Mouse (Mus musculus) stomach, embryonic 15.5 days (tissue): ENCODE results near the gene Jhy. TPM values are rescaled to one million over a fixed set of nuclear protein-coding genes. Genes with fewer than 3 reads are reported as not detected.

Experiments
- ATAC-seq: fragments of 200-750 bp; cut with Nextera tagmentation; 2 replicates; pipeline ENCODE4 v1.8.0; 2017; ENCODE audit warnings: low read depth, moderate number of reproducible peaks, moderate TSS enrichment; ENCODE audit not compliant: insufficient read depth, low FRiP score
- H3K27ac ChIP-seq: fragments of 300-500 bp; sonication (generic); 2 replicates; pipeline ENCODE4 v1.5.1; 2015; ENCODE audit warnings: mild to moderate bottlenecking, inconsistent platforms
- H3K27me3 ChIP-seq: fragments of 300-500 bp; sonication (generic); replicated peaks from 2 replicates; pipeline ENCODE4 v1.6.1; 2015; ENCODE audit warnings: inconsistent platforms
- H3K36me3 ChIP-seq: fragments of 300-500 bp; sonication (generic); 2 replicates; pipeline ENCODE4 v1.6.1; 2015; ENCODE audit warnings: inconsistent platforms
- H3K4me1 ChIP-seq: fragments of 300-500 bp; sonication (generic); 2 replicates; pipeline ENCODE4 v1.6.1; 2015; ENCODE audit warnings: inconsistent platforms
- H3K4me2 ChIP-seq: fragments of 300-500 bp; sonication (generic); 2 replicates; pipeline ENCODE4 v1.6.1; 2015; ENCODE audit warnings: mild to moderate bottlenecking, inconsistent platforms
- H3K4me3 ChIP-seq: fragments of 300-500 bp; sonication (generic); replicated peaks from 2 replicates; pipeline ENCODE4 v1.5.1; 2015; ENCODE audit warnings: inconsistent platforms
- H3K9ac ChIP-seq: fragments of 300-500 bp; sonication (generic); 2 replicates; pipeline ENCODE4 v1.6.1; 2015; ENCODE audit warnings: inconsistent platforms
- H3K9me3 ChIP-seq: fragments of 300-500 bp; sonication (generic); 2 replicates; pipeline ENCODE4 v1.6.1; 2016; ENCODE audit warnings: inconsistent platforms
- WGBS: fragments of 180-500 bp; shearing (Covaris S2); methylation state at CpG from one replicate; pipeline ENCODE4 v1.1.7; 2015; 5-methylcytosine and 5-hydroxymethylcytosine counted together
- polyA plus RNA-seq: library from polyadenylated mRNA; unstranded; fragments of >200 nt; fragmentation: Nextera tagmentation; extraction: Ambion mirVana; gene quantifications from 2 replicates; pipeline ENCODE4 v1.2.1, GENCODE M21; 2015

Jhy gene
- polyA plus RNA-seq, 1 experiment from 2014 or later: 0.05 TPM

DNA sequence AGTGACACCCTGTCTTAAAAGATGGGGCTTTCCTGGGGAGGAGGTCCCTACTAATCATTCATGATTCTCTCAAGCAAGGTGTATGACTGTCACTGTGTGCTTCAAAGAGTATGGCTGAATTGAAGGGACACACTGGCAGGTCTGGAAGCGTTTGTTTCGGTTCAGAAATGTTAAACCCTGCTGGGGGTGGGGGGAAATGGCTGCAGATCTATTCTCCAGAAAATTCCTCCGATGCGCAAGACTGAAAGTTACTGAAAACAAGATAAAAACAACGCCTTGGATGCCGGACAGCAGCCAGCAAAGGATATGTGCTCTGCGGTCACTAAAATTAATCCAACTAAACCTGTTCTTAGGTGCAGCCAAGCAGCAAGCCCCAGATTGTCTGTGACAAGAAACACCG, 55.5 kb downstream of the Jhy start:
- Histone ChIP-seq H3K9me3 (no peaks in the 10 kb centered on the region), H3K4me3 (no peak overlapping the region), H3K4me1 (no peaks in the 10 kb centered on the region), H3K27me3 (no peaks in the 10 kb centered on the region), H3K4me2 (no peak overlapping the region), H3K9ac (no peak overlapping the region), H3K36me3 (no peaks in the 10 kb centered on the region), H3K27ac (no peak overlapping the region)
- 81% methylated on average over 8 of the region's 8 CpGs for WGBS
- no peak for ATAC-seq

DNA sequence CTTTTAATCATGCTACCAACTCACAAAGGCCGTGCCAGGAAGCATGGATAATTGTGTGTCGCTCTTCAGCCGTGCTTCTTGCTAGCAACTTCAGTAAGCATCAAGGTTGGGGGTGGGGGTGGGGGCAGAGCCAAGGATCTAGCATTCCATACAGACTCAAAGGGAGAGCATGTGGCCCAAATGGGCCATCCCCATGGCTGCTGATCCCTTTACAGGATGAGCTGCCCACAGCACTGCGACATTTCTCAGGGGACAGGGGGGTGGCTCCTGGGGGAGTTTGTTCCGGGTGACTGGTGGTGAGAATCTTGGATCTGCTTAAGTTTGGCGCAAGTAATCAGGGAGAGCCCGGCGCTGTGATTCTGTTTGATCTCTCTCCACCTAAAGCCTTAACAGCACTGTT, 56.5 kb downstream of the Jhy start:
- 42% methylated on average over 8 of the region's 8 CpGs for WGBS
- Histone ChIP-seq H3K27me3 (no peaks in the 10 kb centered on the region), H3K9ac (no peak overlapping the region), H3K36me3 (no peaks in the 10 kb centered on the region), H3K4me3 (no peak overlapping the region), H3K27ac (no peak overlapping the region), H3K4me1 (no peaks in the 10 kb centered on the region), H3K9me3 (no peaks in the 10 kb centered on the region), H3K4me2 (no peak overlapping the region)
- no peak for ATAC-seq

DNA sequence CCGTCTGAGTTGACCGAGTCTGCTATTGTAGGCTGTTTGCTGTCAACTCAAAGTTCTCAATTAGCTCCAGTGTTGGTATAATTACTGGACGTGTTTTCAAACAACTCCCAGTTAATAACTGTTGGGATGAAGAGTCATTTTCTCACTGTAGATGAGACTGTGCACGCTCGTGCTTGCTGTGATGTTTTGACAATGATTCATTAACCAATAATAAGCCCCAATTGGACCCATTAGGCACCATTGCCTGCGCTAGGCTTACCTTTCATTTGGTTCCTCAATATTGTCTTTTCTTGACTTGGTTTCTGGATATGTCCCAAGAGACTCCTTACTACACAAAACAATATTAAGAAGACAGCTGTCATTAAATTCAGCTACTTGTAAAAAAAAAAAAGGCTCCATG, 71.5 kb downstream of the Jhy start:
- ATAC-seq: no peak
- Histone ChIP-seq H3K4me3 (no peak overlapping the region), H3K4me2 (no peak overlapping the region), H3K9ac (no peak overlapping the region), H3K27me3 (0 out of 2 replicates have a peak, but pooled peaks cover 4% of the 10 kb centered on the region), H3K9me3 (no peaks in the 10 kb centered on the region), H3K4me1 (no peaks in the 10 kb centered on the region), H3K27ac (no peak overlapping the region), H3K36me3 (no peaks in the 10 kb centered on the region)
- 79% methylated on average over 6 of the region's 6 CpGs for WGBS

DNA sequence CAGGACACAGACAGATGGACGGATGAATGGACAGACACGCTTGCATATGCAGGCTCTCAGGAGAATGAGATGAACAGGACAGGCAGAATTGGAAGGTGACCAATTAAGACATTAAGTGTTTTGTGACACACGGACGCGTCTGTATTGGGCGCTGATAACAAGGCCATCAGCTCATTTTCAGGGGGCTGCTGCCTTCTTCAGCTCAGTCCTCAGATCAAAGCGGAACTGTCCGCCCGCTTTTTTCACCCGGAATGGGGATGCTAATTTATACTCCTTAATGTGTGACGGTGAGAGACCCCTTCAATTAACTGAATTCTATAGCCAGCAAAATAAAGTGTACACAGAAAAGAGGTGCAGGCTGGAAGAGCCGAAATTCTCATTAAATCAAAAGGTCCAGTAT, 74.5 kb downstream of the Jhy start:
- H3K4me1 ChIP-seq: no peaks in the 10 kb centered on the region
- peaks cover 13% of the 10 kb centered on the region; the same call in 1 of the 2 replicates for H3K27me3 ChIP-seq
- no peak overlapping the region for H3K4me3 ChIP-seq
- 49% methylated on average over 12 of the region's 12 CpGs for WGBS
- H3K27ac ChIP-seq: no peak overlapping the region
- no peak overlapping the region for H3K9ac ChIP-seq
- H3K4me2 ChIP-seq: no peak overlapping the region
- H3K9me3 ChIP-seq: no peaks in the 10 kb centered on the region
- H3K36me3 ChIP-seq: no peaks in the 10 kb centered on the region
- no peak for ATAC-seq

DNA sequence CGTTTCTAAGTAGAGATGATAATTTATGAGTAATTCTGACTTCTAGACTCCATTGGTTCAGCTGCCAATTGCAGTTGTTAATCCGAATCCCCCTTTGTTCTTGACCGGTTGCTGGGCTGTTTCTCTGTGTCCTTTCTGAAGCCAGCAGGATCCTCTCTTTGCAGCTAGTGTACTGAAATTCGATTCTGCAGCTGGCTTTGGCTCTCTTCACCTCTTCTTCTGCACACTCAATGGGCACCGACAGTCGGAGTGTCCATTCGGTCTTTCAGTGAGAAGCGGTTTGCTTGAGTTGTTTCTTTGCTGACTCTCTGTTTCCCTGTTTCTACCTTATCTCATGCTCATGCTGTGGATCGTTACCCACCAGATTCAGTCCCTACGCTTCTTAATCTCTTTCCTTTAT, 78.2 kb downstream of the Jhy start:
- 51% methylated on average over 10 of the region's 10 CpGs for WGBS
- H3K4me2 ChIP-seq: no peak overlapping the region
- H3K9ac ChIP-seq: no peak overlapping the region
- no peak overlapping the region for H3K27ac ChIP-seq
- no peak for ATAC-seq
- peaks cover 31% of the 10 kb centered on the region for H3K27me3 ChIP-seq
- no peaks in the 10 kb centered on the region for H3K4me1 ChIP-seq
- H3K4me3 ChIP-seq: no peak overlapping the region
- no peaks in the 10 kb centered on the region for H3K36me3 ChIP-seq
- no peaks in the 10 kb centered on the region for H3K9me3 ChIP-seq

DNA sequence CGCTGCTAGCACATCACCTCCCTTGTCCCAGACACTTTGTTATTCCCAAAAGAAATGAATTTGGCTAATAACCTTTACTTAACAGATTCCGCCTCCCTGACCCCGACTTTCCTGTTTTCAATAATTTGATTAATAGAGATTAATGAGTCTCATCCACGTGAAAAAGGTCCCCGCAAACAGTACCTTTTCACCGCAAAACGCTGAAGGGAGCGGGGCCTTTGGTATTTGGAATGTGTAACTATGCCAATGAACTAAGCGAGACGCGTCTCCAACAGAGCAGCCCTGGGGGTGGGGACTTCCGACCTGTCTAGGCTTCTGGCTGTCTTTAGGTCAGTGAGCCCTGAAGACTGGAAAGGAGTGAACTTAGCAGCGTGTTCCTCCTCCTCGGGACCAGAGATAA, 84.9 kb downstream of the Jhy start:
- Histone ChIP-seq H3K9ac (no peak overlapping the region), H3K27me3 (peaks cover 74% of the 10 kb centered on the region), H3K9me3 (no peaks in the 10 kb centered on the region), H3K36me3 (no peaks in the 10 kb centered on the region), H3K4me1 (peaks cover 5% of the 10 kb centered on the region; the same call in 1 of the 2 replicates), H3K4me3 (no peak overlapping the region), H3K4me2 (no peak overlapping the region), H3K27ac (no peak overlapping the region)
- 2% methylated on average over 14 of the region's 14 CpGs for WGBS
- ATAC-seq: no peak

DNA sequence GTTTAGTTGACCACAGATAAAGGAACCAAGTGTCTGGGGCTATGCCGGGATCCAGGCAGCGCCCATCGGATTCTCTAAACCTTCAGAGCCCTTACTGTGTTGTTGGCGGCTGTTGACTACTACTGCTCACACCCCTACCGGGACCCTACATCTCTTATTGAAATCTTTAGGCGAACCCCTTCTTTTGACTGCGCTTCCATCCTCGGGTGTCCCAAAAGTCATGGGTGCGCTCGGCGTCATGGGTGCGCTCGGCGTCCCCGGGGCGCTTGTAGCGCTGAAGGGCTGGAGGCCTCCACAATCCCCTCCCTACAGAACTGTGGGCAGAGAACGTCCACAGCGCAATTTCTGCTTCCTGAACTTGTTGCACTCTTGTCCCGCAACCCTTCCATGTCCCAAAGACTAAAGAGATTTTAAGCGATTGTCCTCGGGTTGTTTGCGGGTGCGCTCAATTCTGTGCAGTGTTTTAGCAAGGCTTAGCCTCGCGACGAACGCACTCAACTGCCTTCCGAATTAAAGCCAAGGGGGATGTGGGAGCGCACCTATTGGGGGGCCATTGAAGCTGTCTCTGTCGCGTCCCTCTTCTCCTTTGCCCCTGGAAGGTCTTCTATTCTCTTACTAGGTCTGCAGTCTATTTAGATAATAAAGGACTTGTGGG, 85.5 kb downstream of the Jhy start:
- H3K27me3 ChIP-seq: peaks cover 78% of the 10 kb centered on the region
- 2% methylated on average over 32 of the region's 32 CpGs for WGBS
- ATAC-seq: no peak

DNA sequence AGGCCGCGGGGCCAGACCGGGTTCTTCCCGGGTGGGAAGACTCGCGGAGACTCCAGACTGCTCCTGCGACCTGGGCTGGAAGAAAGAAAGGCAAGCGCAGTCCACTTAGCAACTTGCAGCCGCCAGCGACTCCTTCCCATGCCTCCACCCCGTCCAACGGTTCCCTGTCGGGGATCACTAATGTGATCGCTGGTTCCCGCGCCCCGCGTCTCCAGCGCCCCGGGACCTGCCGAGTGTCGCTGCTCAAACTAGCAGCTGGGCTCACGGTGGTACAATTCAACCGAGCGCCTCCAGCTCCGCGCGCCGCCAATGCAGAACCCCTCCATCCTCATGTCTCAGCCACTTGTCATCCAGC, 86.1 kb downstream of the Jhy start:
- Histone ChIP-seq H3K36me3 (no peaks in the 10 kb centered on the region), H3K9me3 (no peaks in the 10 kb centered on the region), H3K27me3 (peaks cover 79% of the 10 kb centered on the region), H3K27ac (no peak overlapping the region), H3K4me1 (peaks cover 7% of the 10 kb centered on the region; the same call in 1 of the 2 replicates), H3K4me3 (peak overlapping the region; percentile 32), H3K4me2 (peak overlapping the region; percentile 49), H3K9ac (no peak overlapping the region)
- under 1% methylated on average over 29 of the region's 29 CpGs for WGBS
- ATAC-seq: no peak

More for the DNA sequence above, 85.5 kb downstream of the Jhy start:
- H3K9me3 ChIP-seq: no peaks in the 10 kb centered on the region
- no peaks in the 10 kb centered on the region for H3K36me3 ChIP-seq
- no peak overlapping the region for H3K27ac ChIP-seq
- H3K9ac ChIP-seq: no peak overlapping the region
- H3K4me1 ChIP-seq: peaks cover 7% of the 10 kb centered on the region; the same call in 1 of the 2 replicates
- no peak overlapping the region for H3K4me3 ChIP-seq
- no peak overlapping the region; the same call in 1 of the 2 replicates for H3K4me2 ChIP-seq

DNA sequence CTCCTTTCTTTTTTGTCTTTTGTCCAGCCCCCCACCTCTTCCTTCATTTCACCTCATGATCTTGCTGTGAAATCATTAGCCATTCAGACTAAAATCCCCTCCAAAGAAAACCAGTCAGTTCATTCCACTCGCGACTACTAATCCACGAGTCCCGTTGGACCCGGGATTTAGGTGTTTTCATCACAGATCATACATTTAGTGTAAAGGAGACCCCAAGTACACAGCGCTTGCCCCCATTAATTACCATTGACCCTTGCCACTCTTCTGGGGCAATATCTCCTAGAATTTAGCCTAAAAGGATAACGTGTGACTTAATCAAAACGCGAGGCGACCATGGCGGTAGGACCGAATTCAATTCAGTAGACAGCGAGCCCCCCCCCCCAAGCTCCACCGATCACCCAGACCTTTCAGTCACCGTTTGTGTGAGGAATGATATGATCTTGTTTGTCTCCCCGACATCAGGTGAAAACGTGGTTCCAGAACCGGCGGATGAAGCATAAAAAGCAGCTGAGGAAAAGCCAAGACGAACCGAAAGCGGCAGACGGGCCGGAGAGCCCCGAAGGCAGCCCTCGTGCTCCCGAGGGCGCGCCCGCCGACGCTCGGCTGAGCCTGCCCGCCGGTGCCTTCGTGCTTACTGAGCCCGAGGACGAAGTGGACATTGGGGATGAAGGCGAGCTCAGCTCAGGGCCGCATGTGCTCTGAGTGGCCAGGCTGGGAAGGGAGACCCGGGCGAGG, 86.6 kb downstream of the Jhy start:
- no peaks in the 10 kb centered on the region for H3K9me3 ChIP-seq
- H3K36me3 ChIP-seq: no peaks in the 10 kb centered on the region
- WGBS: 2% methylated on average over 42 of the region's 42 CpGs
- H3K27ac ChIP-seq: no peak overlapping the region
- no peak overlapping the region for H3K9ac ChIP-seq
- peaks cover 7% of the 10 kb centered on the region; the same call in 1 of the 2 replicates for H3K4me1 ChIP-seq
- peak overlapping the region; percentile 32 for H3K4me3 ChIP-seq
- peaks cover 82% of the 10 kb centered on the region for H3K27me3 ChIP-seq
- ATAC-seq: no peak
- peak overlapping the region; percentile 49 for H3K4me2 ChIP-seq

DNA sequence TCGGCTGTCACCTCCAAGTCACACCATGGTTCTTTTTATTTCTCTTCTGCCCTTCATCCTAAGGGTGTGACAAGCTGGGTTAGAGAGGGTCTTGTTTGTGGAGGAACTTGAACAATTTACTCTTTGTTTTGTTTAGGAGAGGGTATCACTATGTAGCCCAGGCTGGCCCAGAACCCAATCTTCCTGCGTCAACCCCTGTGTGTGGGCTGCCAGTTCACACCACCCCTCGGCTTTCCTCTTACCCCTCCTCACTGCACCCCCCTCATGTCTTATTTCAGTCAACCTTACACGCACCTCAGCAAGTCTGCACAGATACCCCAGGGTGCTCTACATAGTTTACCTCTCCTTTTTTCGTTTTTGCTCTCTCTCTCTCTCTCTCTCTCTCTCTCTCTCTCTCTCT, 87.2 kb downstream of the Jhy start:
- H3K9me3 ChIP-seq: no peaks in the 10 kb centered on the region
- H3K4me2 ChIP-seq: no peak overlapping the region
- no peak overlapping the region for H3K27ac ChIP-seq
- H3K9ac ChIP-seq: no peak overlapping the region
- H3K27me3 ChIP-seq: peaks cover 88% of the 10 kb centered on the region
- no peak for ATAC-seq
- WGBS: 7% methylated on average over 5 of the region's 5 CpGs
- no peak overlapping the region for H3K4me3 ChIP-seq
- H3K36me3 ChIP-seq: no peaks in the 10 kb centered on the region
- peaks cover 7% of the 10 kb centered on the region; the same call in 1 of the 2 replicates for H3K4me1 ChIP-seq

DNA sequence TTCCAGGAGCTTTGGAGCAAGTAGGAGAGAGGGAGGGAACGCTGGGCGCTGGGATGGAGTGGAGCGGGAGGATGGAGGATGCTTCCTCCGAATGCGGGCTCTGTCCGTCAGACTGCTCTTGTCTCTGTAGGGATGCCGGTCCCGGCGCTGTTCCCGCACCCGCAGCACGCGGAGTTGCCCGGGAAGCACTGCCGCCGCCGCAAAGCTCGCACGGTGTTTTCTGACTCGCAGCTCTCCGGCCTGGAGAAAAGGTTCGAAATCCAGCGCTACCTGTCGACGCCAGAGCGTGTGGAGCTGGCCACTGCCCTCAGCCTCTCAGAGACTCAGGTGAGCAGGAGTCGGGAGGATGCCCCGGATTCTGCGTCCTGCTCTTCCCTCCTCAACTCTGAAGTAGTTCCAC, 87.8 kb downstream of the Jhy start:
- ATAC-seq: no peak
- WGBS: 2% methylated on average over 29 of the region's 29 CpGs
- no peak overlapping the region for H3K9ac ChIP-seq
- peaks cover 88% of the 10 kb centered on the region for H3K27me3 ChIP-seq
- H3K4me1 ChIP-seq: peaks cover 7% of the 10 kb centered on the region; the same call in 1 of the 2 replicates
- no peak overlapping the region for H3K4me2 ChIP-seq
- H3K9me3 ChIP-seq: no peaks in the 10 kb centered on the region
- no peak overlapping the region for H3K27ac ChIP-seq
- no peaks in the 10 kb centered on the region for H3K36me3 ChIP-seq
- H3K4me3 ChIP-seq: no peak overlapping the region

DNA sequence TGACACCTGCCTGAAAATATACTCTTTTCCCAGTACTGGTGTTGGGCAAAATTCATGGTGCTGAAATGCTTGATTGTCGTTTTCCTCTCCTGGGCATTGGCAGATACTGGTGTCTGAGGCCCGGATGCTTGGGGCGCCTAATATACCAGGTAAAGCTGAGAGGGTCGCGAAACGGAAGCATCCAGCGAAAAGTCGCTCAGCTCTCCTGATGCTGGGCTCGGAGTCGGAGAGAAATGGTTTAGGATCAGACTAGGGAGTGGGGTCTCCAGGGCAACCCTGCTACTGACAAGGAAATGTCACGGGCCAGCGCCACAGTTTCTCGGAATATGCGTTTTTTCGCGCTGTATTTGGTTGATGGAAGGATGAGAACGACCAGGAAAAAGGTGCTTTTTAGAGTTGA, 88.5 kb downstream of the Jhy start:
- H3K36me3 ChIP-seq: no peaks in the 10 kb centered on the region
- H3K9ac ChIP-seq: no peak overlapping the region
- H3K4me1 ChIP-seq: peaks cover 7% of the 10 kb centered on the region; the same call in 1 of the 2 replicates
- no peak overlapping the region for H3K27ac ChIP-seq
- H3K4me3 ChIP-seq: no peak overlapping the region
- WGBS: 4% methylated on average over 17 of the region's 17 CpGs
- H3K27me3 ChIP-seq: peaks cover 86% of the 10 kb centered on the region
- H3K9me3 ChIP-seq: no peaks in the 10 kb centered on the region
- no peak overlapping the region for H3K4me2 ChIP-seq
- ATAC-seq: no peak
